Mouse (Mus musculus) embryonic fibroblast, embryonic 13.5 days (primary cell): Measurements from ENCODE around the gene Ednra. TPM values are rescaled to one million over a fixed set of nuclear protein-coding genes. Genes with fewer than 3 reads are reported as not detected.

Experiments used
- H3K27ac ChIP-seq: 2 replicates; pipeline ENCODE4 v1.5.1; 2012; ENCODE audit warnings: low read length, control low read depth, inconsistent platforms; ENCODE audit not compliant: insufficient read depth
- H3K4me1 ChIP-seq: 2 replicates; pipeline ENCODE4 v1.6.1; 2011; ENCODE audit warnings: low read length; ENCODE audit not compliant: control insufficient read depth, insufficient read depth
- H3K4me3 ChIP-seq: 2 replicates; pipeline ENCODE4 v1.5.1; 2011; ENCODE audit warnings: mild to moderate bottlenecking, control low read depth, low read length; ENCODE audit not compliant: insufficient read depth
- CTCF ChIP-seq: IDR thresholded peaks from 2 replicates; pipeline ENCODE4 v1.5.1; 2011; ENCODE audit warnings: mild to moderate bottlenecking, control low read depth, low read length, moderate library complexity, borderline replicate concordance; ENCODE audit not compliant: insufficient read depth
- POLR2A ChIP-seq: IDR thresholded peaks from 2 replicates; pipeline ENCODE4 v1.6.1; 2011; ENCODE audit warnings: low read depth, mild to moderate bottlenecking, control low read depth, low read length, moderate library complexity
- polyA plus RNA-seq: library from polyadenylated mRNA; stranded (reverse); fragments of >200 nt; gene quantifications from 2 replicates; pipeline ENCODE4 v1.2.4, GENCODE M21; 2011; ENCODE audit warnings: low read depth; ENCODE audit not compliant: missing spikeins, insufficient read length

Gene Ednra
- polyA plus RNA-seq: 22.0 and 36.8 TPM in 2 replicates

GRCm38 (mm10) chr8:77724046-77724930 lies at the start of gene Ednra:
Gene Ednra (minus strand): TSS chr8:77724464.
- Histone ChIP-seq H3K4me1 (peaks cover 5% of the 10 kb centered on the region; the same call in 1 of the 2 replicates), H3K27ac (peak within 1 kb of the TSS; percentile 86), H3K4me3 (peak within 1 kb of the TSS; percentile 58)
- TF ChIP-seq CTCF (0 out of 2 replicates have a peak, but pooled peaks have one; percentile 11), POLR2A (peak; percentile 61)

- H3K27ac ChIP-seq: no peak overlapping the region
- TF ChIP-seq CTCF: no peak
- no peak for TF ChIP-seq POLR2A
These were observed 49.6 kb upstream of the Ednra start for GRCm38 (mm10) chr8:77773831-77774230.

GRCm38 (mm10) chr8:77773256-77773655 lies 49.0 kb upstream of the Ednra start:
- Histone ChIP-seq H3K4me1 (peaks cover 9% of the 10 kb centered on the region; the same call in 1 of the 2 replicates), H3K4me3 (no peak overlapping the region), H3K27ac (no peak overlapping the region)
- TF ChIP-seq POLR2A (no peak), CTCF (no peak)

More at GRCm38 (mm10) chr8:77773831-77774230, 49.6 kb upstream of the Ednra start:
- H3K4me3 ChIP-seq: no peak overlapping the region
- peaks cover 9% of the 10 kb centered on the region; the same call in 1 of the 2 replicates for H3K4me1 ChIP-seq

- Histone ChIP-seq H3K27ac (no peak overlapping the region; the same call in 1 of the 2 replicates), H3K4me3 (no peak overlapping the region), H3K4me1 (peaks cover 9% of the 10 kb centered on the region; the same call in 1 of the 2 replicates)
- TF ChIP-seq CTCF: no peak
- TF ChIP-seq POLR2A: no peak
These were observed 48.1 kb upstream of the Ednra start for GRCm38 (mm10) chr8:77772210-77772886.

GRCm38 (mm10) chr8:77770966-77771365 lies 46.7 kb upstream of the Ednra start:
- H3K27ac ChIP-seq: no peak overlapping the region
- no peak overlapping the region for H3K4me3 ChIP-seq
- H3K4me1 ChIP-seq: peaks cover 11% of the 10 kb centered on the region
- TF ChIP-seq CTCF: no peak
- TF ChIP-seq POLR2A: no peak

- no peak overlapping the region for H3K4me3 ChIP-seq
- H3K27ac ChIP-seq: no peak overlapping the region
- peaks cover 5% of the 10 kb centered on the region; the same call in 1 of the 2 replicates for H3K4me1 ChIP-seq
- TF ChIP-seq CTCF (no peak), POLR2A (no peak)
These were observed 44.7 kb upstream of the Ednra start for GRCm38 (mm10) chr8:77768916-77769315.

GRCm38 (mm10) chr8:77764253-77764652 lies 40.0 kb upstream of the Ednra start:
- Histone ChIP-seq H3K4me3 (no peak overlapping the region), H3K4me1 (peaks cover 4% of the 10 kb centered on the region), H3K27ac (no peak overlapping the region)
- TF ChIP-seq POLR2A (no peak), CTCF (no peak)

GRCm38 (mm10) chr8:77762967-77763366 lies 38.7 kb upstream of the Ednra start:
- Histone ChIP-seq H3K4me3 (no peak overlapping the region), H3K4me1 (peaks cover 4% of the 10 kb centered on the region), H3K27ac (no peak overlapping the region)
- TF ChIP-seq CTCF: no peak
- no peak for TF ChIP-seq POLR2A

- H3K4me1 ChIP-seq: no peaks in the 10 kb centered on the region; the same call in 1 of the 2 replicates
- H3K27ac ChIP-seq: no peak overlapping the region
- no peak overlapping the region for H3K4me3 ChIP-seq
- TF ChIP-seq POLR2A: no peak
- TF ChIP-seq CTCF: no peak
These were observed 31.2 kb upstream of the Ednra start for GRCm38 (mm10) chr8:77755441-77755840.

GRCm38 (mm10) chr8:77753796-77754195 lies 29.5 kb upstream of the Ednra start:
- no peaks in the 10 kb centered on the region; the same call in 1 of the 2 replicates for H3K4me1 ChIP-seq
- no peak overlapping the region for H3K27ac ChIP-seq
- no peak for TF ChIP-seq POLR2A
- TF ChIP-seq CTCF: no peak
- no peak overlapping the region for H3K4me3 ChIP-seq

- H3K4me1 ChIP-seq: no peaks in the 10 kb centered on the region; the same call in 1 of the 2 replicates
- H3K4me3 ChIP-seq: no peak overlapping the region
- H3K27ac ChIP-seq: no peak overlapping the region
- TF ChIP-seq CTCF (no peak), POLR2A (no peak)
These were observed 27.8 kb upstream of the Ednra start for GRCm38 (mm10) chr8:77752041-77752440.
